Mouse (Mus musculus) hindbrain, embryonic 16.5 days (tissue): Measurements from ENCODE around the gene Hmgb1. TPM values are rescaled to one million over a fixed set of nuclear protein-coding genes. Genes with fewer than 3 reads are reported as not detected.

Source experiments
- ATAC-seq: fragments of 200-750 bp; cut with Nextera tagmentation; 2 replicates; pipeline ENCODE4 v1.8.0; 2017; ENCODE audit warnings: moderate TSS enrichment, moderate library complexity
- H3K27ac ChIP-seq: fragments of 300-500 bp; sonication (generic); 2 replicates; pipeline ENCODE4 v1.5.1; 2014; ENCODE audit warnings: low read depth, mild to moderate bottlenecking, control low read depth, low read length, moderate library complexity
- H3K27me3 ChIP-seq: fragments of 300-500 bp; sonication (generic); replicated peaks from 2 replicates; pipeline ENCODE4 v1.6.1; 2014; ENCODE audit warnings: low read length; ENCODE audit not compliant: control insufficient read depth, insufficient read depth
- H3K36me3 ChIP-seq: fragments of 300-500 bp; sonication (generic); 2 replicates; pipeline ENCODE4 v1.6.1; 2014; ENCODE audit warnings: mild to moderate bottlenecking, low read length, moderate library complexity, mixed read lengths; ENCODE audit not compliant: control insufficient read depth, insufficient read depth
- H3K4me1 ChIP-seq: fragments of 300-500 bp; sonication (generic); 2 replicates; pipeline ENCODE4 v1.6.1; 2014; ENCODE audit warnings: low read depth, low read length; ENCODE audit not compliant: control insufficient read depth, insufficient read depth
- H3K4me2 ChIP-seq: fragments of 300-500 bp; sonication (generic); 2 replicates; pipeline ENCODE4 v1.6.1; 2014; ENCODE audit warnings: mild to moderate bottlenecking, low read length, control low read depth, moderate library complexity
- H3K4me3 ChIP-seq: fragments of 300-500 bp; sonication (generic); 2 replicates; pipeline ENCODE4 v1.5.1; 2014; ENCODE audit warnings: mild to moderate bottlenecking, low read length, control low read depth, moderate library complexity
- H3K9ac ChIP-seq: fragments of 300-500 bp; sonication (generic); 2 replicates; pipeline ENCODE4 v1.6.1; 2014; ENCODE audit warnings: low read depth, mild to moderate bottlenecking, control low read depth, low read length, moderate library complexity
- H3K9me3 ChIP-seq: fragments of 300-500 bp; sonication (generic); 2 replicates; pipeline ENCODE4 v1.6.1; 2014; ENCODE audit warnings: mild to moderate bottlenecking, low read length, moderate library complexity; ENCODE audit not compliant: control insufficient read depth
- WGBS: fragments of 180-500 bp; shearing (Covaris S2); extraction: QIAGEN DNeasy Blood & Tissue Kit; methylation state at CpG from one replicate; pipeline ENCODE4 v1.1.7; 2014; 5-methylcytosine and 5-hydroxymethylcytosine counted together
- polyA plus RNA-seq: library from polyadenylated mRNA; unstranded; fragments of >200 nt; fragmentation: Nextera tagmentation; extraction: Ambion mirVana; gene quantifications from 2 replicates; pipeline ENCODE4 v1.2.1, GENCODE M21; 2015

Hmgb1 gene
- polyA plus RNA-seq, 1 experiment from 2014 or later: 634 TPM

DNA sequence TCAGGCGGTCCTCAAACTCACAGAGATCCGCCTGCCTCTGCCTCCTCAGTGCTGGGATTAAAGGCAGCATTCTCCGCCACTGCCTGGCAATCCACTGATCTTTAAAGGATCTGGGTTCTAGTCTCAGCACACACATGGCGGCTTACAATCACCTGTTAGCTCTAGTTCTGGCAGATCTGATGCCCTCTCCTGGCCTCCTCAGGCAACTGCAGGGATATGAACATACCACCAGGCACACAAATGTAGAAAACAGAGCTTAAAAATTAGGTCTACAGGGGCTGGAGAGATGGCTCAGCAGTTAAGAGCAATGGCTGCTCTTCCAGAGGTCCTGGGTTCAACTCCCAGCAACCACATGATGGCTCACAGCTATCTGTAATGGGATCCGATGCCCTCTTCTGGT lies 112.7 kb downstream of the Hmgb1 start:
- Histone ChIP-seq H3K9me3 (peaks cover 4% of the 10 kb centered on the region; the same call in 1 of the 2 replicates), H3K4me3 (no peak overlapping the region), H3K27ac (no peak overlapping the region), H3K4me2 (no peak overlapping the region), H3K4me1 (no peaks in the 10 kb centered on the region), H3K27me3 (no peaks in the 10 kb centered on the region), H3K9ac (no peak overlapping the region), H3K36me3 (no peaks in the 10 kb centered on the region)
- no peak for ATAC-seq
- WGBS: over 99% methylated on average over 5 of the region's 5 CpGs

DNA sequence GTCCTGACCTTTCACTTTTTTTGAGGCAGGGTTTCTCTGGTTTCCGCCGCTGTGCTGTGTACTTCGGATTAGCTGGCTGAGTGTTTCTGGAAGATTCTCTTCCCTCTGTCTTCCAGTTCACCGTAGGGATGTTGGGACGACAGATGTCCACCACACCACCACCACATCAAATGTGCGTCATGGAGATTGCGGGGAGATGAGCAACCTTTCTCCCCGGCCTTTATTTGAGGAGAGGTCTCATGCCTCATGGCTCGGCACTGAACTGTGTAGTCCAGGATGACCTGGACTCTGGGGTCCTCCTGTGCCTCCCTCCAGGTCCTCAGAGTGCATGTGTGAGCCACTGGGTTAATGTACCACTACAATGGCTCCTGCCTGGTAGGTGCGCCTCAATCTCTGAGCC lies 115.5 kb downstream of the Hmgb1 start:
- no peak for ATAC-seq
- Histone ChIP-seq H3K4me2 (no peak overlapping the region), H3K27me3 (no peaks in the 10 kb centered on the region), H3K27ac (no peak overlapping the region), H3K4me3 (no peak overlapping the region), H3K36me3 (no peaks in the 10 kb centered on the region), H3K9ac (no peak overlapping the region), H3K4me1 (no peaks in the 10 kb centered on the region), H3K9me3 (no peaks in the 10 kb centered on the region)
- 97% methylated on average over 10 of the region's 10 CpGs for WGBS

DNA sequence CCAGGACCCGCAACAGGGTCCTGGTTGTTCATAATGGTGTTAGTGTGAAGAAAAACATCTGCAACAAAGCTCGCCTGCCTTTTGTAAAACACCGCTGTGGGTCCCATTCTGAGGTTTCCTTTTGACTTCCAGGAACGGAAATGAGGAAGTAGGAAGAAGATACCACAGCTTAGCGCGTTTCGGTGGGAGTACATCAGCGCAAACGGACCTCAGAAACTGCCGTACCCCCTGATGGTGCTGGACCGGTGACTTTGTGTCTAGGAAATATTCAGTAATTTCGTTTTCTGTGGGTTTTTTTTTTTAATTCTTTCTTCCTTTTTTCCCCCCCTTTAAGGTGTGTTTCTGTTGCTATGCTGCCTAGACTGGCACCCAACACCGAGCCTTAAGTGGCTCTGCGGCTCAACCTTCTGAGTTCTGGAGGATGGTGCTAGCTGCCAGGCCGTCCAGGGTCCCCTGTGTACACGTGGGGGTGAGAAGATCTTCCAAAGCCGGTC lies 116.0 kb downstream of the Hmgb1 start:
- ATAC-seq: no peak
- Histone ChIP-seq H3K9me3 (no peaks in the 10 kb centered on the region), H3K4me1 (no peaks in the 10 kb centered on the region), H3K4me2 (no peak overlapping the region), H3K27me3 (no peaks in the 10 kb centered on the region), H3K27ac (no peak overlapping the region), H3K4me3 (no peak overlapping the region), H3K9ac (no peak overlapping the region), H3K36me3 (no peaks in the 10 kb centered on the region)
- WGBS: 89% methylated on average over 17 of the region's 17 CpGs

DNA sequence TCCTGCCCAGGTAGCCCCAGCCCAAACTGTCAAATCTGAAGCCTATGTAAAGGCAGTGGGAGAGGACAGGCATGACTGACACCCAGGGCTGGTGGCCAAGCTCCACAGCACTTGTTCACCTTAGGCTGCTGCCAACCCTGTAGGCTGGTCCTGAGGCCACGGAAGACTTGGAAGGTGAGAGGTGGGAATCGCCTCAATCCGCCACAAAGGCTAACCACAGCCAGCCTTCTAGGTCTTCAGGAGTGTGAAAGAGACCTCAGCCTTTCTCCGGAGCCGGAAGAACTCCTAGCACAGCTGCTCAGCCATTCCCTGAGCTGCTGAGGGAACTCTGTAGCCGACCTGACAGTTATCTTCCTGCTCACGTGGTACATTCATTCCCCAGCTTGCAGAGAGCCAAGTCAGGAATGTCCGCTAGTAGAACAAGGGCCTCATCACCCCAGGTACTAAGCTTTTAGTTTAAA lies 116.8 kb downstream of the Hmgb1 start:
- H3K4me2 ChIP-seq: no peak overlapping the region
- WGBS: 66% methylated on average over 8 of the region's 8 CpGs

DNA sequence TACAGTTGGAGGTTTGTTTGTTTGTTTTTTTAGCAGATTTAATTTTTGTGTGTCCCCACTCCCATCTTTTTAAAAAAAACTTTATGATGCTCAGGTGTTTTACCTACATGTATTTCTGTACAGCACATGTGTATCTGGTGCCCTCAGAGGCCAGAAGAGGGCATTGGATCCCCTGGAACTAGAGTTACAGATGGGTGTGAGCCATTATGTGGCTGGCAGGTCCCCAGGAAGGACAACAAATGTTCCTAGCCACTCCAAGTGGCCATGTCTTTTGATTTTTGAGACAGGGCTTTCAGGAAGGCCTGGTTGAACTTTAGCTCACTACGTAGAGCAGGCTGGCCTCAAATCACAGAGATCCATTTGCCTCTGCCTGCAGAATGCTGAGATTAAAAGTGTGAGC lies 121.5 kb downstream of the Hmgb1 start:
- Histone ChIP-seq H3K9me3 (no peaks in the 10 kb centered on the region), H3K27ac (no peak overlapping the region), H3K4me2 (no peak overlapping the region), H3K9ac (no peak overlapping the region), H3K36me3 (no peaks in the 10 kb centered on the region), H3K27me3 (no peaks in the 10 kb centered on the region), H3K4me1 (no peaks in the 10 kb centered on the region), H3K4me3 (no peak overlapping the region)
- WGBS: 92% methylated on average over 1 of the region's 1 CpGs
- no peak for ATAC-seq

More for the DNA sequence above, 116.8 kb downstream of the Hmgb1 start:
- no peaks in the 10 kb centered on the region for H3K36me3 ChIP-seq
- H3K27me3 ChIP-seq: no peaks in the 10 kb centered on the region
- no peaks in the 10 kb centered on the region for H3K4me1 ChIP-seq
- ATAC-seq: no peak
- H3K9me3 ChIP-seq: no peaks in the 10 kb centered on the region
- no peak overlapping the region for H3K4me3 ChIP-seq
- H3K27ac ChIP-seq: no peak overlapping the region
- no peak overlapping the region for H3K9ac ChIP-seq

DNA sequence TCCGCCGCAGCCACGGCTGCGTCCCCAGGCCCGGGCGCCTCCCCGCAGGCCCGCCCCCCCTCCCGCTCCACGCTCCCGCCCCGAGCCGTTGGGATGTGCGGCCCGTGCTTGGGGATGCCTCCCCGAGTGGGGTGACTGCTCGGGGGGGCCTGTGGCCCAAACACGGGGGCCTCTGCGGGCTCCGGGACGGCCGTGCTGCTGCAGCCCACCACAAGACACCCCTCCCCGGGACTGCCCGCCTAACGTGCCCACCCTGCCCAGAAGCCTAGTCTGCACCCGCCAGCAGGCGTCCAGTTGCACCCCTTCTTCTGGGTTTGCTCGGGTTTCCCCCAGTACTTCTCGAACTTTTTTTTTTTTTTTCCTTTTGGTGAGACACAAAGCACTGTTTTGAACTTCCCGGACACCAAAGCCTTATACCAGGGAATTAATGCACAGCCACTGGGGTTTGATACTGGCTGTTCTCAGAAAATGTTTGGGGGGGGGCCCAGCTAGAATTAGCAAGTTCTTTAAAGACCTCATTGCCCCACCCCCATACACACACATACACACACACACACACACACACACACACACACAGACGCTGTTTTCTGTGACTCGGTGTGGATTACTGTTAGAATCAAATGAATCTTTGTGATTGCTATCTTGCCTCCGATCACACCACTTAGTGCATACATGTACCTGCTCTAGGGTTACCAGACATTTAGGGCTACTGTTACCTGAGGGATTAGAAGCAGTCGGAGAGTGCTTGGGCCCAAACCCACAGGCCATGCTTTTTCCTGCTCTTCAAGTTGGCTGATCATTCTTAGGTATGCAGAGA lies 130.7 kb downstream of the Hmgb1 start:
- Histone ChIP-seq H3K4me3 (peak overlapping the region; percentile 84), H3K27ac (peak overlapping the region; percentile 44; the same call in 1 of the 2 replicates), H3K27me3 (no peaks in the 10 kb centered on the region), H3K9me3 (no peaks in the 10 kb centered on the region), H3K4me1 (peaks cover 14% of the 10 kb centered on the region), H3K4me2 (peak overlapping the region; percentile 99), H3K36me3 (no peaks in the 10 kb centered on the region; the same call in none of the 2 replicates), H3K9ac (peak overlapping the region; percentile 59)
- WGBS: 8% methylated on average over 12 of the region's 34 CpGs
- ATAC-seq: peak; percentile 29

DNA sequence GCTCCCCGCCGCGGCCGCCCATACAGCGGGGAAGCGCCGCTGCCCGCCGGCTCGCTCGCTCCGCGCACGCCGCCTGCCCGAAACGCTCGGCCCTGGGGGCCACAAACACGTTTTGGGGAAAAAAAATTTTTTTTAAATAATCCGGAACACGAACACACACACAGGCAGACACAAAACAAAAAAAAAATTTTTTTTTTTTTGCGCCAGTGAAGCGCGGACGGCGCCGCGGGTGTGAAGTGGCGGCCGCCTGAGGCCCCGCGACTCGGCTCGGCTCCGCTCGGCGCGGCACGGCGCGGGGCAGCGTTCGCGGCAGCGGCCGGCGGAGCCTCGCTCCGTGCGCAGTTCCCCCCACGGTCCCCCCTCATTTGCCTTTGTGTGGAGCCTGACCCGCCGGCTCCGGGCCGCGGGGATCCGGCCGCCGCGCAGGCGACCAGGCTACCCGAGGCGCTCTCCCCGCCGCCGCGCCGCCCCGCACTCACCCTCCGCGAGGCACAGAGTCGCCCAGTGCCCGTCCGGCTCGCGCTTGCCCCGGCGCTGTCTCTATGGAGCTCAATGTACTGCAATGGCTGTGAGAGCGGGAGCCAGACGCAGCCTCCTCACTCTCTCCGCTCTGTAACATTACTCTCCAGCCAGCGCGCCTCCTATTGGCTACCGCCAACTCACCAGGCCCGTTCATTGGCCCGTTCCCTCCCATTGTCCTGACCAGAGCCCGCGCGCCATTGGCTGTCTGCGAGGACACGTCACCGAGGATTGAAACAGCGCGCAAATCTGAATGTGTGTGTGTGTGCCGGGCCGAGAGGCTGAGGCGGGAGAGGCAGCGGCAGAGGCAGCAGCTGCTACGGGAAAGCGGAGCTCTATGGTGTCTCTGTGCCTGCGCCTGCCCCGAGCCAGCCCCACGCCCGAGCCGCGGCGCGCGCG lies 131.6 kb downstream of the Hmgb1 start:
- Histone ChIP-seq H3K4me1 (peaks cover 14% of the 10 kb centered on the region), H3K4me2 (peak overlapping the region; percentile 99), H3K27ac (peak overlapping the region; percentile 100), H3K9me3 (no peaks in the 10 kb centered on the region), H3K4me3 (peak overlapping the region; percentile 84), H3K27me3 (no peaks in the 10 kb centered on the region), H3K9ac (peak overlapping the region; percentile 97), H3K36me3 (no peaks in the 10 kb centered on the region; the same call in none of the 2 replicates)
- peak; percentile 98 for ATAC-seq
- under 1% methylated on average over 77 of the region's 110 CpGs for WGBS

DNA sequence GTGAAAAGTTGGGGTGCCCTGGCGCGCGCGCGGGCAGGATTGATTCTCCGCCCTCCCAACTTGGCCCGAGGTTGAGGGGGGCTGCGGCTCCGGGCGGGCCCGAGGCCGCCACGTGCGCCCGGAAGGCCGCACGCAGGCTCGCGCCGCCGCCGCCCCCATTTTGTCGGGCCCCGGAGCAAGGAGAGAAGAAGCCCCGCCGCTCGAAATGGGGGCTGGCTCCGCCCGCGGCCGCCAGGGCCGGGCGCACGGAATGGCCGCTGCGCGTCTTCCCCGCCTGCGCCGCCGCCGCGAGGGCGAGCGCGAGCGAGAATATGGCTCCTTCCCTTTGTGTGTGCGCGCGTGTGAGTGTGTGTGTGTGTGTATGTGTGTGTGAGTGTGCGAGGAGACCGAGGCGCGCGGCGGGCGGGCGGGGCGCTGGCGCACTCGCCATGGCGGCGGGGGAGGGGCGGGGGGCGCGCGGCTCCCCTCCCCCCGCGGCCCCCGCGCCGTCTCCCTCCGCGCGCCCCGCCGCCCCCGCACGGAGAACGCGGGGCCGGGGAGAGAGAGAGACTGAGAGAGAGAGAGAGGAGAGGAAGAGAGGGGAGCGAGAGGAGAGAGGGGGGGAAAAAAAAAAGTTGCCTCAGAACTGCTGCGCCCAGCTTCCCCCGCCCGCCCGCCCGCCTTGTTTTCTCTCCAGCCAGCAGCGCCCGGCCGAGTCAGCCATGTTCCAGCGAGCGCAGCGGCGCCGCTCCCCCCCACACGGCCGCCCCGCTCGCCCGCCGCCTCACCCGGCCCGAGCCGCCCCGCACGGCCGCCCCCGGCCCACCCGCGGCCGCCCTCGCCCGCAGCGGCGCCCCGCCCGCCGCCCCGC lies 132.5 kb downstream of the Hmgb1 start:
- Histone ChIP-seq H3K9ac (peak overlapping the region; percentile 97), H3K4me1 (peaks cover 14% of the 10 kb centered on the region), H3K4me2 (peak overlapping the region; percentile 79), H3K9me3 (no peaks in the 10 kb centered on the region), H3K4me3 (peak overlapping the region; percentile 84), H3K36me3 (peaks cover 1% of the 10 kb centered on the region), H3K27me3 (no peaks in the 10 kb centered on the region), H3K27ac (peak overlapping the region; percentile 100)
- WGBS: under 1% methylated on average over 83 of the region's 120 CpGs
- peak; percentile 40 for ATAC-seq
